Mouse (Mus musculus): ENCODE results near the gene Gng12. TPM values are rescaled to one million over a fixed set of nuclear protein-coding genes. Genes with fewer than 3 reads are reported as not detected.
A peak's percentile ranks its signal among the peaks of the same experiment; 100 is the strongest.

Gene Gng12
- polyA plus RNA-seq, 1 experiment = 73.9 TPM

DNA sequence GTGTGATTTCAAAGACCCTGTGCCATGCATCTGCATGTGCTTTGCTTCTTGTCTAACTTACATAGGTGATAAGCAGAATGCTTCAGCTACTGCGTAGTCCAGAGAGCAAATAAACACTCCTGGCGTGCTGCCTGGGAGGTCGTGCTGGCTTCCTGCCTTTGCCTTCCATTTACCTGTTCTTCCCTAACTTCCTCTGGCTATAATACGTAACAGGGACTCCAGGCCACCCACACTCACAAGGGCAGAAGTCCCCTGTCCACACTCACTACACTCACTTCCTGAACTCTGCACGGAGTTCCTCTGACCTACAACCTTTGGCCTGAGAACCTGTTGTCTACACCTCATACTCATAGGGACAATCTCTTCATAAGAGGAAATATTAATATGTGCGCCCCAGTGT, 7.5 kb downstream of the Gng12 start:
- Histone ChIP-seq H3K4me1 (ENCODE audit: control insufficient read depth, insufficient read depth, insufficient read length, low read length) (peaks cover 51% of the 10 kb centered on the region; the same call in 1 of the 2 replicates), H3K36me3 (ENCODE audit: control insufficient read depth, insufficient read depth, low read length) (no peaks in the 10 kb centered on the region), H3K27me3 (ENCODE audit: control insufficient read depth, insufficient read depth, low read length) (no peaks in the 10 kb centered on the region), H3K27ac (ENCODE audit: insufficient read depth, low read depth, low read length) (peak overlapping the region; percentile 72), H3K4me3 (ENCODE audit: low read depth, low read length) (no peak overlapping the region)
- TF ChIP-seq POLR2A (IDR thresholded peaks at IDR 0.05; ENCODE audit: low read depth, low read length) (no peak), CTCF (IDR thresholded peaks at IDR 0.05; ENCODE audit: extremely low read depth, insufficient read length, insufficient replicate concordance, low read depth, low read length) (no peak)
- 29% methylated on average over 6 of the region's 6 CpGs for WGBS

DNA sequence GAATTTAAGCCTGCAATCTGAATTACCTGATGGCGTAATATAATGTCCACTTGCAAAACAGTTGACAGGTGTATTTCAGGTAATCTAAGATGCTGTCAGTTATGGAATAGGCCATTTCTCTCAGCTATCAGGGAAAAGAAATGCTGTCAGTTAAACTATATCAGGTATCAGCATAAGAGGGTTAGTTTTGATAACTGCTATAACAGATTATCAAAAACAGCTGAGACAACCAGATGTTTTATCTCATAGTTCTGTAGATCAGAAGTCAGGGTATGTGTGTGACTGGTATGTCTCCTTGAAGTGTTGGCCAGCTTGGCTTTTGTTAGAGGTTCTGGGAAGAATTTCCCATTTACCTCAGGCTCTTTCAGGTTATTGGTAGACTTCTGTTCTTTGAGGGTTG, 10.0 kb downstream of the Gng12 start:
- H3K36me3 ChIP-seq (ENCODE audit: control insufficient read depth, insufficient read depth, low read length) = no peaks in the 10 kb centered on the region
- H3K27me3 ChIP-seq (ENCODE audit: control insufficient read depth, insufficient read depth, low read length) = no peaks in the 10 kb centered on the region
- H3K4me1 ChIP-seq (ENCODE audit: control insufficient read depth, insufficient read depth, insufficient read length, low read length) = peaks cover 63% of the 10 kb centered on the region; the same call in 1 of the 2 replicates
- peak overlapping the region; percentile 100 for H3K27ac ChIP-seq (ENCODE audit: insufficient read depth, low read depth, low read length)
- 64% methylated on average over 1 of the region's 1 CpGs for WGBS
- no peak overlapping the region for H3K4me3 ChIP-seq (ENCODE audit: low read depth, low read length)
- TF ChIP-seq CTCF (IDR thresholded peaks at IDR 0.05; ENCODE audit: extremely low read depth, insufficient read length, insufficient replicate concordance, low read depth, low read length) (no peak), POLR2A (IDR thresholded peaks at IDR 0.05; ENCODE audit: low read depth, low read length) (no peak)

- peaks cover 57% of the 10 kb centered on the region for H3K4me1 ChIP-seq (ENCODE audit: control insufficient read depth, insufficient read depth, insufficient read length, low read length)
- H3K27ac ChIP-seq (ENCODE audit: insufficient read depth, low read depth, low read length) = peak overlapping the region; percentile 100
- no peaks in the 10 kb centered on the region for H3K36me3 ChIP-seq (ENCODE audit: control insufficient read depth, insufficient read depth, low read length)
- 41% methylated on average over 5 of the region's 5 CpGs for WGBS
- TF ChIP-seq POLR2A (IDR thresholded peaks at IDR 0.05; ENCODE audit: low read depth, low read length) (no peak), CTCF (IDR thresholded peaks at IDR 0.05; ENCODE audit: extremely low read depth, insufficient read length, insufficient replicate concordance, low read depth, low read length) (no peak)
- no peaks in the 10 kb centered on the region for H3K27me3 ChIP-seq (ENCODE audit: control insufficient read depth, insufficient read depth, low read length)
- no peak overlapping the region for H3K4me3 ChIP-seq (ENCODE audit: low read depth, low read length)
Measured at GRCm38 (mm10) chr6:66908327-66908973, 12.3 kb downstream of the Gng12 start.

- Histone ChIP-seq H3K36me3 (ENCODE audit: control insufficient read depth, insufficient read depth, low read length) (peaks cover 9% of the 10 kb centered on the region), H3K4me3 (ENCODE audit: low read depth, low read length) (peak overlapping the region; percentile 32; the same call in 1 of the 2 replicates), H3K4me1 (ENCODE audit: control insufficient read depth, insufficient read depth, insufficient read length, low read length) (peaks cover 50% of the 10 kb centered on the region), H3K27me3 (ENCODE audit: control insufficient read depth, insufficient read depth, low read length) (no peaks in the 10 kb centered on the region), H3K27ac (ENCODE audit: insufficient read depth, low read depth, low read length) (peak overlapping the region; percentile 99)
- WGBS = 18% methylated on average over 11 of the region's 11 CpGs
- TF ChIP-seq POLR2A (IDR thresholded peaks at IDR 0.05; ENCODE audit: low read depth, low read length) (0 out of 2 replicates have a peak, but pooled peaks have one; percentile 8), CTCF (IDR thresholded peaks at IDR 0.05; ENCODE audit: extremely low read depth, insufficient read length, insufficient replicate concordance, low read depth, low read length) (peak; percentile 9; the same call in 1 of the 2 replicates)
Measured at GRCm38 (mm10) chr6:66910493-66911435, 14.6 kb downstream of the Gng12 start.

DNA sequence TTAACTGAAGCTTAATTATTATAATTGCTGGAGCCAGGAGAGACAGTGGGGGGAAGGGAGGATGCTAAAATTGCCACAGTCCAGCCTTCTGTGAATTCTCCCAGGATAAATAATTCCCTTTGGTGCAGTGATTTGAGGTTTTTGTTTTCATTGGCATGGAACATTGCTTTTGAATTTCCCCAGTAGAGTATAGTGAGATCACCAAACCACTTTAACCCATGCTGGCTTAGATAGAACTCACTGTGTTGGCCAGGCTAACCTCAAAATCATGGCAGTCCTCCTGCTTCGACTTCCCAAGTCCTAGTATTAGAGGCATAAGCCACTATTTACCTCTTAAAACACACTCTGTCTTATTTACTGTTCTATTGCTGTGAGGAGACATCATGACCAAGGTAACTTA, 17.2 kb downstream of the Gng12 start:
- Histone ChIP-seq H3K27ac (ENCODE audit: insufficient read depth, low read depth, low read length) (no peak overlapping the region), H3K36me3 (ENCODE audit: control insufficient read depth, insufficient read depth, low read length) (peaks cover 16% of the 10 kb centered on the region), H3K4me1 (ENCODE audit: control insufficient read depth, insufficient read depth, insufficient read length, low read length) (peaks cover 29% of the 10 kb centered on the region), H3K4me3 (ENCODE audit: low read depth, low read length) (no peak overlapping the region), H3K27me3 (ENCODE audit: control insufficient read depth, insufficient read depth, low read length) (no peaks in the 10 kb centered on the region)
- TF ChIP-seq CTCF (IDR thresholded peaks at IDR 0.05; ENCODE audit: extremely low read depth, insufficient read length, insufficient replicate concordance, low read depth, low read length) (no peak), POLR2A (IDR thresholded peaks at IDR 0.05; ENCODE audit: low read depth, low read length) (no peak)
- WGBS = 85% methylated on average over 1 of the region's 1 CpGs

DNA sequence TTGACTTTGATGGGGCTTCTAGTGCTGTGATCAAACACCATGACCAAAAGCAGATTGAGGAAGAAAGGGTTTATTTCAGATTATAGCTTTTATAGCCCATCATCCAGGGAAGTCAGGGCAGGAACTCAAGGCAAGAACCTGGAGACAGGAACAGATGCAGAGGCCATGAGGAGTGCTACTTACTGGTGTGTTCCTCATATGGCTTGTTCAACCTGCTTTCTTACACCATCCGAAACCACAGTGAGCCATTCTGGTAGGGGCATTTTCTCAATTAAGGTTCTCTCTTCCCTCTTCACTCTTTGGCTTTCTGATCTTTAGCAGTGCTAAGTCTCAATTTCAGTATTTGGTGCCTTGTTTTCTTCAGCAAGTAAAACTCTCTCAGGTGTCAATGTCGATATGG, 19.4 kb downstream of the Gng12 start:
- no peaks in the 10 kb centered on the region for H3K27me3 ChIP-seq (ENCODE audit: control insufficient read depth, insufficient read depth, low read length)
- peaks cover 16% of the 10 kb centered on the region for H3K36me3 ChIP-seq (ENCODE audit: control insufficient read depth, insufficient read depth, low read length)
- 96% methylated on average over 2 of the region's 2 CpGs for WGBS

GRCm38 (mm10) chr6:66917032-66917431, 20.8 kb downstream of the Gng12 start:
- Histone ChIP-seq H3K4me3 (ENCODE audit: low read depth, low read length) (no peak overlapping the region), H3K27me3 (ENCODE audit: control insufficient read depth, insufficient read depth, low read length) (no peaks in the 10 kb centered on the region), H3K4me1 (ENCODE audit: control insufficient read depth, insufficient read depth, insufficient read length, low read length) (peaks cover 13% of the 10 kb centered on the region), H3K27ac (ENCODE audit: insufficient read depth, low read depth, low read length) (no peak overlapping the region), H3K36me3 (ENCODE audit: control insufficient read depth, insufficient read depth, low read length) (peaks cover 16% of the 10 kb centered on the region)
- 80% methylated on average over 7 of the region's 7 CpGs for WGBS
- TF ChIP-seq POLR2A (IDR thresholded peaks at IDR 0.05; ENCODE audit: low read depth, low read length) = no peak
- no peak for TF ChIP-seq CTCF (IDR thresholded peaks at IDR 0.05; ENCODE audit: extremely low read depth, insufficient read length, insufficient replicate concordance, low read depth, low read length)

More for the DNA sequence above, 19.4 kb downstream of the Gng12 start:
- TF ChIP-seq POLR2A (IDR thresholded peaks at IDR 0.05; ENCODE audit: low read depth, low read length) = no peak
- TF ChIP-seq CTCF (IDR thresholded peaks at IDR 0.05; ENCODE audit: extremely low read depth, insufficient read length, insufficient replicate concordance, low read depth, low read length) = no peak
- peaks cover 16% of the 10 kb centered on the region for H3K4me1 ChIP-seq (ENCODE audit: control insufficient read depth, insufficient read depth, insufficient read length, low read length)
- H3K4me3 ChIP-seq (ENCODE audit: low read depth, low read length) = no peak overlapping the region
- no peak overlapping the region for H3K27ac ChIP-seq (ENCODE audit: insufficient read depth, low read depth, low read length)
